Mouse (Mus musculus) kidney, embryonic 16.5 days (tissue): ENCODE results near the gene Gm49337. TPM values are rescaled to one million over a fixed set of nuclear protein-coding genes. Genes with fewer than 3 reads are reported as not detected.

Source experiments
- ATAC-seq: fragments of 200-750 bp; cut with Nextera tagmentation; 2 replicates; pipeline ENCODE4 v1.8.0; 2017; ENCODE audit warnings: moderate TSS enrichment; ENCODE audit not compliant: low FRiP score, low TSS enrichment
- H3K27ac ChIP-seq: fragments of 300-500 bp; sonication (generic); 2 replicates; pipeline ENCODE4 v1.5.1; 2014; ENCODE audit warnings: low read length
- H3K27me3 ChIP-seq: fragments of 300-500 bp; sonication (generic); 2 replicates; pipeline ENCODE4 v1.6.1; 2014; ENCODE audit warnings: low read length, control low read depth, mixed read lengths; ENCODE audit not compliant: insufficient read depth
- H3K36me3 ChIP-seq: fragments of 300-500 bp; sonication (generic); 2 replicates; pipeline ENCODE4 v1.6.1; 2014; ENCODE audit warnings: low read length, control low read depth, mixed read lengths; ENCODE audit not compliant: insufficient read depth
- H3K4me1 ChIP-seq: fragments of 300-500 bp; sonication (generic); 2 replicates; pipeline ENCODE4 v1.6.1; 2014; ENCODE audit warnings: low read length, control low read depth, mixed read lengths; ENCODE audit not compliant: insufficient read depth
- H3K4me2 ChIP-seq: fragments of 300-500 bp; sonication (generic); replicated peaks from 2 replicates; pipeline ENCODE4 v1.6.1; 2014; ENCODE audit warnings: low read depth, low read length
- H3K4me3 ChIP-seq: fragments of 300-500 bp; sonication (generic); 2 replicates; pipeline ENCODE4 v1.5.1; 2014; ENCODE audit warnings: mild to moderate bottlenecking, low read length
- H3K9ac ChIP-seq: fragments of 300-500 bp; sonication (generic); replicated peaks from 2 replicates; pipeline ENCODE4 v1.6.1; 2014; ENCODE audit warnings: low read length
- H3K9me3 ChIP-seq: fragments of 300-500 bp; sonication (generic); 2 replicates; pipeline ENCODE4 v1.6.1; 2016; ENCODE audit warnings: low read length, control low read depth
- WGBS: fragments of 180-500 bp; shearing (Covaris S2); extraction: QIAGEN DNeasy Blood & Tissue Kit; methylation state at CpG from one replicate; pipeline ENCODE4 v1.1.7; 2014; 5-methylcytosine and 5-hydroxymethylcytosine counted together
- polyA plus RNA-seq: library from polyadenylated mRNA; unstranded; fragments of >200 nt; fragmentation: Nextera tagmentation; extraction: Ambion mirVana; gene quantifications from 2 replicates; pipeline ENCODE4 v1.2.1, GENCODE M21; 2015

Gene Gm49337
- not detected in 2 replicates for polyA plus RNA-seq

DNA sequence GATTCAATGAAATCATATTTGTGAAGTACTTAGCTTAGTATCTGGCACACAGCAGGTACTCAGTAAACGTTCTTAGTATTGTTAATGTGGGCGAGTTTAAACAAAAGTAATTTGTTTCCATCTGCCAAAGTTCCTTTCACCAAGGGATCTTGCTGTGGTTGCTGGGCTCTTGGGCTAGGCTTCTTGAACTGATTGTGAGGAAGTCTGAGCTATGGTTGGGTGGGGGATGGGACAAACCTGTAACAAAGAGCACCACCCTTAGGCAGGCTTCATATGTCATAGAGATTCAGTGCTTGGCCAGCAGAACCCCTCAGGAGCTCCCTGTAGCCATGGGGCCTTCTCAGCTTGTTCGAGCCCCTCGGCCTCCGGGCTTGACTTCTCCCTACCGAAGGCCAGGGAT lies at the start of gene Gm49337, which contains the start of gene 1700042G07Rik:
Gene Gm49337, plus strand, starts transcription at position 313 of the 400 bp plus-strand sequence.
Gene 1700042G07Rik, plus strand, starts transcription at position 301 of the 400 bp plus-strand sequence.
- Histone ChIP-seq H3K36me3 (no peaks in the 10 kb centered on the region), H3K27me3 (no peaks in the 10 kb centered on the region), H3K9me3 (no peaks in the 10 kb centered on the region), H3K27ac (no peak within 1 kb of the TSS), H3K4me1 (peaks cover 37% of the 10 kb centered on the region), H3K4me2 (no peak within 1 kb of the TSS), H3K4me3 (no peak within 1 kb of the TSS), H3K9ac (no peak within 1 kb of the TSS)
- no peak for ATAC-seq
- 85% methylated on average over 6 of the region's 6 CpGs for WGBS

DNA sequence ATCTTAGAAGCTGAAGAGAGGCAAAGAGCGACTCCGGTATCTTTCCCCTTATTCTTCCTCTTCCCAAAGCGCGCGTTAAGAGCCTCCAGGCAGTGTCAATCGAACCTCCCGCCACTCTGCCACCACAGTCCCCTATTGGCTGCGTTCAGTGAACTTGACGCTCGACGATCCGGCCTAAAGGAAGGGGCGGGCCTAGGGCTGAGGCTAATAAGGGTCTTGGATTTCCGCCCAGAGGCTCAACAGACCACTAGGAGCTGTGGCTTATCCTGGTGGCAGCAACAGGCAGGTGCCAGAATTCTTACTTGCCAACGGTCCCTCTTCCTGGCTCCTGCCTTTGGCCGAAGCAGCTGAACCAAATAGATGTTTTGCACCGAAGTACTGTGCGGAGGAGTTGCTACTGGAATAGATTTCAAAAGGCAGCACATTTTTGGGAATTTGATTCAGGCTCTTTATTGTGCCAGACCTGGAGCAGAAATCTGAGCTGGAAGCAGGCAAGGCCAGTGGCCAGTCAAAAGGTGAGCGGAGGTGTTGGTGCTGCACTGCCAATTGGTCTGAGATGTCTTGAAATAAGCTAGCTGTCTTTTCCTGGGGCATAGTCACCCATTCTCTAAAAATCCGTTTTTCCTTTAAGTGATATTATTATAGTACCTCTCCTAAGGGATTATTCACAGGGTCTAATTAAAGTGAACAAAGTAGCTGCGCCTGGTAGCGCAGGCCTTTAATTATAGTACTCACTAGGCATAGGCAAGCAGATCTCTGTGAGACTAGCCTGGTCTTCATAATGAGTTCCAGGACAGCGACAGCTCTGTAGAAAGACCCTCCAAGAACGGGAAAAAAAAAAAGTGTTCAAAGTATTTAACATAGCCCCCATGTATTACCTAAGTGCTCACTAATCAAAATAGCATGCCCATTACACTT lies 49.3 kb upstream of the Gm49337 start, which contains the start of the genes Rad54l and Pomgnt1:
Gene Rad54l, minus strand, starts transcription at position 89 of the 918 bp plus-strand sequence.
Gene Pomgnt1, plus strand, starts transcription at position 239 of the 918 bp plus-strand sequence.
- Histone ChIP-seq H3K27me3 (no peaks in the 10 kb centered on the region), H3K4me1 (peaks cover 21% of the 10 kb centered on the region), H3K36me3 (0 out of 2 replicates have a peak, but pooled peaks cover 3% of the 10 kb centered on the region), H3K27ac (peak within 1 kb of the TSS; percentile 82), H3K4me2 (peak within 1 kb of the TSS; percentile 61), H3K9ac (peak within 1 kb of the TSS; percentile 74), H3K4me3 (peak within 1 kb of the TSS; percentile 68), H3K9me3 (no peaks in the 10 kb centered on the region)
- ATAC-seq, result peak; percentile 98
- 5% methylated on average over 24 of the region's 24 CpGs for WGBS

DNA sequence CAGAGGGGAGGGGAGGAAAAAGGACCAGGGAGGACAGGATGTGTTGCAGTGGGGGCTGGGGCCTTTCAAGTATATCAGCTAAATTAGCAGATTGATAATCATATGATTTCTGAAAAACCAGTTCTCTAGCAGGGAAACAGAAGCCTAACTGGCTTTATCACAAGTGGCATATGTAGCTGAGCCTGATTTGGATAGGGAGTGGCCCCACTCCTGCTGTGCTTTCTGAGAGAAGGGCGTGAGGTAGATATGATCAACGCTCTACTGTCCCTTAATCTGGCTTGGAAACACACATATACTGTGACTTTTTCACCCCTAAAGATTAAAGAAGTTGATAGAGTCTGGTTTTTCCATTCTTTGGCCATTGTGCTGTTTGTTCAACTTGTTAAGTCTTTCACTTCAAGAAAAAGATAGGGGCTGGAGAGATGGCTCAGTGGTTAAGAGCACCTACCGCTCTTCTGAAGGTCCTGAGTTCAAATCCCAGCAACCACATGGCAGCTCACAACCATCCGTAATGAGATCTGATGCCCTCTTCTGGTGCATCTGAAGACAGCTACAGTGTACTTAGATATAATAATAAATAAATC lies 47.3 kb upstream of the Gm49337 start:
- H3K4me3 ChIP-seq, result no peak overlapping the region
- H3K4me1 ChIP-seq, result peaks cover 21% of the 10 kb centered on the region
- H3K27me3 ChIP-seq, result no peaks in the 10 kb centered on the region
- no peak overlapping the region for H3K27ac ChIP-seq
- ATAC-seq, result no peak
- 91% methylated on average over 4 of the region's 4 CpGs for WGBS
- H3K4me2 ChIP-seq, result no peak overlapping the region
- no peaks in the 10 kb centered on the region for H3K36me3 ChIP-seq
- no peaks in the 10 kb centered on the region for H3K9me3 ChIP-seq
- no peak overlapping the region for H3K9ac ChIP-seq

DNA sequence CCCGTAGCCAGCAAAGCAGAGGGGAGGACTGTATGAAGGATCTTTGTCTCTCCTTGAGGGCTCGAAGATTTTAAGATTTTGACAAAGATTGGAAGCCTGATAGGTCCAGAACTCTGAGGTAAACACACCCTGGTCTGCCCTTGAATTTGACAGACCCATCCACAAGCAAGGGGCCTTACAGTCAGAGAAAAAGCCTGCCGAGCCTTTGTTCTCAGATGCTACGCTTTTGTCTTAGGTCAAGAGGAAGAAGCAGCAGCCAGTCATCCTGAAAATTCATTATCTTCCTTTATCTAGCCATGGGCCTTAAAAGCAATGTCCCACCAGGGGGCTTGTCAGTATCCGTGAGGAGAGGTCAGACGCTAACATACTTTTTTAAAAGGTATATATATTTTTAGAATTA lies 45.2 kb upstream of the Gm49337 start:
- WGBS, result 80% methylated on average over 6 of the region's 6 CpGs
- Histone ChIP-seq H3K36me3 (no peaks in the 10 kb centered on the region), H3K27ac (no peak overlapping the region), H3K4me3 (no peak overlapping the region), H3K9ac (no peak overlapping the region), H3K4me2 (no peak overlapping the region), H3K9me3 (no peaks in the 10 kb centered on the region), H3K4me1 (peaks cover 14% of the 10 kb centered on the region), H3K27me3 (no peaks in the 10 kb centered on the region)
- ATAC-seq, result no peak

DNA sequence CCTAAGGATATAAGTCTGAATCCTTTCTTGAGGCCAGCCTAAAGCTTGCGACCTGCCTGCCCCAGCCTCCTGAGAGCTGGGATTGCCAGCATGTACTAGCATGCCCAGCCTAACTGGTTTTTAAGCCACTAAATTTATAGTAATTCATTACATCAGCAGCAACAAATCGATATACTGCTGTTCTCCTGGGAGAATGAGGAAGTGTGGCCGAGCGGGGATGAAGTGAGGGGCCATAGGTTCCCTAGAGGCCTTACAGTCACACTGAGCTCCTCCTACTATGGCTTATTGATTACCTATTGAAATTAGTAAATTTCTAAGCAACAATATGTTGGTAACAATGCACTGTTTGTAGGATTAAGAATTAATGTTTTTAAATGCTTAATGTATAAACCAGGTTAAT lies 40.1 kb upstream of the Gm49337 start:
- ATAC-seq, result no peak
- Histone ChIP-seq H3K4me1 (no peaks in the 10 kb centered on the region), H3K27me3 (no peaks in the 10 kb centered on the region), H3K36me3 (no peaks in the 10 kb centered on the region), H3K4me2 (no peak overlapping the region), H3K9ac (no peak overlapping the region), H3K9me3 (no peaks in the 10 kb centered on the region), H3K27ac (no peak overlapping the region), H3K4me3 (no peak overlapping the region)
- WGBS, result 75% methylated on average over 4 of the region's 4 CpGs

DNA sequence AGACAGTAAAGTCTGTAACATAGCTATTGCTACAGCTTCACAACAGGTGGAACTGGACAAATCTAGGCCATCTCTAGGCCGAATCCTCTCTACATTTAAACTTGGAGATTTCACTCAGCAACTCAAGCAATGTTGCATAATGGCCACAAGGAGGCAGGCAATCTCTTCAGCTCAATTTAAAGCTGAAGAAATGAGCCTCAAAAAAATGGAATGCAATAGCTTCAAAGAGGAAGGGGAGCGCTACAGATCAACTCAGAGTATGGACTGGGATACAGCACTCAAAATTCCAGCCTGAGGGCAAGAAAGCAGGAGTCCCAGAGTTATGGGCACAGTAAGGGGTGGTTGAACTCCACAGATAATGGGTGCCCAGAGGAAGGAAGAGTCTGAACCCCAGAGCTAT lies 38.2 kb upstream of the Gm49337 start:
- Histone ChIP-seq H3K9ac (no peak overlapping the region), H3K36me3 (no peaks in the 10 kb centered on the region), H3K27me3 (no peaks in the 10 kb centered on the region), H3K4me2 (no peak overlapping the region), H3K4me1 (no peaks in the 10 kb centered on the region), H3K27ac (no peak overlapping the region), H3K9me3 (no peaks in the 10 kb centered on the region), H3K4me3 (no peak overlapping the region)
- ATAC-seq, result no peak
- WGBS, result 36% methylated on average over 2 of the region's 2 CpGs

DNA sequence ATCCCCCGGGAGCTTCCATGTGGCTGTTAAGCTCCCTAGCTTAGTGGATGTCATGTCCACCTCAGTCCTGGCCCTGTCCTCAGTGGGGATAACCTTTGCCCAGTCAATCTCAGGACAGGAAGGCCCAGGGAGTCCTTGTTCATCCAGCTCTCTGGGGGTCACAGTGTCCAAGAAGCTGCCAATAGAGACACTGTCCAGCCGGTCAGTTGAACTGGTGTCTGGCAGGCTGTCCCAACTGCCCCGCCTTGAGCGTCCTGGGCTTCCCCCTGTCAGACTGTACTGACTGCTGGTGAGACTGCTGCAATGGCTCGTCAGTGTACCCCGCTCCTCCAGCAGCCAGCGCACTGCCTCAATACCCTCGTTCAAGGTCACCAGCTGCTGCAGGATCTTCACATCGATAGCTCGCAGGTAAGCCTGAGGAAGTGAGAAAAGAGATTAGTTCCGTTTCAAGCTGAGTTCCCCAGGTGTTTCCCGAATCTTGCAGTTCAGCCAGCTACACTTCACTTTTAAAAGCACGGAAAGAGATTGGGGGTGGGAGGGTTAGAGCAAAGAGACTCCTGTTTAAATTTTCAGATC lies 35.7 kb upstream of the Gm49337 start:
- Histone ChIP-seq H3K27ac (no peak overlapping the region), H3K4me3 (no peak overlapping the region), H3K27me3 (no peaks in the 10 kb centered on the region), H3K36me3 (no peaks in the 10 kb centered on the region), H3K9ac (no peak overlapping the region), H3K4me1 (no peaks in the 10 kb centered on the region), H3K4me2 (no peak overlapping the region), H3K9me3 (no peaks in the 10 kb centered on the region)
- no peak for ATAC-seq
- WGBS, result 64% methylated on average over 13 of the region's 13 CpGs

DNA sequence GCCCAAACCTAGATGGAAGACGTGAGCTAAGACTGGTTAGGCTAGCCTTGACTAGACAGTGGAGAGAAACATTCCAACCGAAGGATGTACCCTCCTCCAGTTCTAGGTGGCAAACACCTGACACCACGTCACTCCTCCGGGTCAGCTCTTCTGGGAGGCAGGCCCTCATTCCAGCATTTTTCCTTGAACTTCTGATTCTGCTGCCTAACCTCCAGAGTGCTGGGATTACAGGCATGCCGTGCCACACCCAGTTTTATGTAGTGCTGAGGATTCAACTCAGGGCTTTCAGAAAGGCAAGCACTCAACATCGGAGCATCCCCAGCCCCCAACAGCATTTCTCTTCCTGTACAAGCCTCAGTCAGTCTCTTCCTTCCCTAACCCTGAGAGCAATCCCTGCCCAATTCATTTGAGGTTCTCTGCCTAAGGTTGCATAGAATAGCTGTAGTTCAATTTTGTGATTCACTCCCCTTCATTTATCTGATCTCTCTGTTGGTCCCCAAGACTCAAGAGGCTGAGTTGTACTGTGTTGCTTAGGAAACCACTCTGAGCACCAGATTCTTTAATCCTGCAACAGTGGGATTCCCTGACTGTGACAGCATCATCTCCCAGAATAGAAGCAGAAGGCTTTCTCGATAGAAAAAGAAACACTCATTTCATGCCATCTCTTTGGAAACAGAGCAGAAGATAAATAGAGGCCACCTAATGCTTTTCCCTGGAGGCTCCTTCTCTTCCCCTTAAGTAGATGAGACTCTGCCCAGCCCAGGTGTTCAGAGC lies 32.2 kb upstream of the Gm49337 start:
- H3K4me2 ChIP-seq, result no peak overlapping the region
- H3K4me3 ChIP-seq, result no peak overlapping the region
- no peaks in the 10 kb centered on the region for H3K36me3 ChIP-seq
- WGBS, result 71% methylated on average over 7 of the region's 7 CpGs
- H3K4me1 ChIP-seq, result peaks cover 13% of the 10 kb centered on the region; the same call in 1 of the 2 replicates
- no peaks in the 10 kb centered on the region for H3K9me3 ChIP-seq
- H3K27ac ChIP-seq, result no peak overlapping the region
- no peaks in the 10 kb centered on the region for H3K27me3 ChIP-seq
- ATAC-seq, result no peak
- no peak overlapping the region for H3K9ac ChIP-seq

DNA sequence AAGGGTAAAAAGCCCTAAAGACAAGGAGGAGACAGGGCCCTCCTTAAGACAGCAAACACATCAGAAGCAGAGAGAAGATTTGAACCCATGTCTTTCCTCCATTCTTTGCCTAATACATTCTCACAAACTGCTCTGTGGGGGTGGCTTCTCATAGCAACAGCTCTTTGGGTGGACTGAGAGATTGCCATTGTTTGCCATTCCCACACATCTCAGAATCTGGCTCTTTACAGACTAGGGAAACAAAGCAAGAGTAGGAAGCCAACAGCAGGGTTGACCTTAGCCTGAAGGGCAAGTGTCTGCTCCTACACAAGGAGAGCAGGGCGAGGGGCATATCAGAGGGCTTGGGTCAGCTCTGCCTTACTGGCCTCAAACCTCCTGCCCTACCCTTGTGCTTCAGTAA lies 31.4 kb upstream of the Gm49337 start:
- H3K9me3 ChIP-seq, result no peaks in the 10 kb centered on the region
- no peaks in the 10 kb centered on the region for H3K27me3 ChIP-seq
- no peaks in the 10 kb centered on the region for H3K36me3 ChIP-seq
- H3K27ac ChIP-seq, result no peak overlapping the region
- no peak overlapping the region for H3K4me3 ChIP-seq
- peaks cover 13% of the 10 kb centered on the region; the same call in 1 of the 2 replicates for H3K4me1 ChIP-seq
- WGBS, result 75% methylated on average over 1 of the region's 1 CpGs
- no peak for ATAC-seq
- no peak overlapping the region for H3K4me2 ChIP-seq
- H3K9ac ChIP-seq, result no peak overlapping the region
